Mouse (Mus musculus) testis, postnatal 10 days (tissue): ENCODE data around the gene Sh3d19.
A peak's percentile ranks its signal among the peaks of the same experiment; 100 is the strongest.
"Not testable (repeated sequence)": the region's sequence is repeated elsewhere in the genome, so short reads cannot be mapped to it uniquely, and the experiment has no call there.

Experiments used
- DNase-seq: peaks from one replicate; pipeline ENCODE4 v3.0.0; 2021; ENCODE audit warnings: low spot score

Sh3d19 gene

GRCm38 (mm10) chr3:86093213-86093845, 122.4 kb downstream of the Sh3d19 start:
- no peak for DNase-seq

GRCm38 (mm10) chr3:86093907-86094306, 123.0 kb downstream of the Sh3d19 start:
- DNase-seq: no peak

DNA sequence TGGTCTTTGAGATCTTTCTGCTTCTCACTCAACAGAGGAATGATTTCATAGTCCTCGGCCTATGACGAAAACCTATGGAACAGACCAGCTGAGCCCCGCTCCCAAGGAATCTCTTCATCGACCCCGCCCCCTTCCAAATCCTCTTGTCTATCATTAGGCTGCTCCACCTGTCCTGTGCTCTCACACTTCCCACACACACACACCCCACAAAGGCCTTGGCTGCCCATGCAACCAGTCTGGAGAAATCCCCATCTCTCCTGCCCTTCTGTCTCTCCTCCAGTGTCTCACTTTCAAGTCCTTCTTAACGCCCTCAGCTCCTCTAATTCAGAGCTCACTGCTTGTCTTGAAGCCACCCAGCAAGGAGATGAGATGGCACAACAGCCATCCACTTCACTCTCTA, 131.0 kb downstream of the Sh3d19 start:
- no peak for DNase-seq

DNA sequence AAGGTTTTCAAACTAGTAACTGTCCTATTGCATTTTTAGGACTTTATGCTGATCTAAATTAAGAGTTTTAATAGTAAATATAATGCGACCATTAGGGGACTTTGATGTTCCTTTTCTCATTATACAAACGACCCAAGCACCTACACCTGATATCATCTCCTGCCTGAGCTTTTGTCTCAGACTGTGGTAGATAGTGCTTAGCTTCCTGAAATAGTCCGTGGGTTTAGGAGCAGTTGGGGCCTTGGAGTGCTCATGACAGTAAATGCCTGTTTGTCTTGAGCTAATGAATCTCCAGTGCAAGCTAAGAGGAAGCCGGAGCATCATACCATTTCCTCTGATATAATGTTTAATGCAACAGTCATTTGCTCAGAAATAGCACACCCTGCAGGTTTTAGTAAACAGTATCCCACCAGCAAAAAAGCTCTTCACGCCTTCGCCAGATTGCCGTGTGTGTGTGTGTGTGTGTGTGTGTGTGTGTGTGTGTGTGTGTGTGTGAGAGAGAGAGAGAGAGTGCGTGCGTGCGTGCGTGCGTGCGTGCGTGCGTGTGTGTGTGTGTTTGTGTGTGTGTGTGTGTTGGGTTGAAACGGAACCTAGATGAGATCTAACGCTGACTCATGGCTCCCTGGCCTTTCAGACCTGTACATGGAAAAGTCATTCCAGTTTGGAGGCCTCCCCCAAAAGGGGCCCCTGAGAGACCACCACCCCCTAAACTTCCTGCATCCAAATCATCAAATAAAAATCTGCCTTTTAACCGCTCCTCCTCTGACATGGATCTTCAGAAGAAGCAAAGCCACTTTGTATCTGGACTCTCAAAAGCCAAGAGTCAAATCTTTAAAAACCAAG, 132.8 kb downstream of the Sh3d19 start:
- DNase-seq: no peak

DNA sequence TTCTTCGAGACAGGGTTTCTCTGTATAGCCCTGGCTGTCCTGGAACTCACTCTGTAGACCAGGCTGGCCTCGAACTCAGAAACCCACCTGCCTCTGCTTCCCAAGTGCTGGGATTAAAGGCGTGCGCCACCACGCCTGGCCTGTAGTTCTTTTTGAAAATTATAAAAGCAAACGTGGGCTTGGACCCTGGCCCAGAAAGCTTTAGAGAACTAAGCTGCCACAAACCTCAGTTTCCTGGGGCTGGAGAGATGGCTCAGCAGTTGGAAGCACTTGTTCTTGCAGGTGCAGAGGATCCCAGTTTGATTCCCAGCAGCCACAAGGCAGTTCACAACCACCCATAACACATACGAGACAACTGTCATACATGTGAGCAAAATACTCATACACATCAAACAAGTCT, 133.5 kb downstream of the Sh3d19 start:
- not testable (repeated sequence) for DNase-seq

- DNase-seq: no peak
These were observed 134.0 kb downstream of the Sh3d19 start for GRCm38 (mm10) chr3:86104909-86105308.

- DNase-seq: no peak
These were observed 135.2 kb downstream of the Sh3d19 start for GRCm38 (mm10) chr3:86106086-86106632.

- no peak for DNase-seq
These were observed 137.0 kb downstream of the Sh3d19 start for GRCm38 (mm10) chr3:86107637-86108539.

GRCm38 (mm10) chr3:86108576-86108975, 137.7 kb downstream of the Sh3d19 start:
- no peak for DNase-seq

- no peak for DNase-seq
These were observed 138.2 kb downstream of the Sh3d19 start for GRCm38 (mm10) chr3:86109099-86109498.

GRCm38 (mm10) chr3:86110077-86110476, 139.2 kb downstream of the Sh3d19 start:
- peak; percentile 54 for DNase-seq

DNA sequence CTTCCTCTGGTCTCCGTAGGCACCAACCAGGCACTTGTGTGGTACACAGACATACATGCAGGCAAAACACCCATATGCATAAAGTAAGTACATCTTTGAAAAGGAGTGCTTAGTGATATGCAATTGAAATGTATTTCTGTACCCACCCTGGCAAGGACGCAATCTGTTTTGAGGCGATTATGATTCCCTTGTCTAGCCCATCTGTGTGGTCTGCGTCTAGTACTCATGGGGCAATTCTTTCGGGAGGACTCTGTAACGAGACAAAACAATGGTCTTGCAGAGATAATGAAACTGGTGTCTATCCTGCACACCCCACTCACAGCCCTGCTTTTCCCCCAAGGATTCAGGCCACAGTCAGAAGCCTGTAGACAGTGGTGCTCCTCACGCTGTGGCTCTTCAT, 141.9 kb downstream of the Sh3d19 start:
- no peak for DNase-seq

DNA sequence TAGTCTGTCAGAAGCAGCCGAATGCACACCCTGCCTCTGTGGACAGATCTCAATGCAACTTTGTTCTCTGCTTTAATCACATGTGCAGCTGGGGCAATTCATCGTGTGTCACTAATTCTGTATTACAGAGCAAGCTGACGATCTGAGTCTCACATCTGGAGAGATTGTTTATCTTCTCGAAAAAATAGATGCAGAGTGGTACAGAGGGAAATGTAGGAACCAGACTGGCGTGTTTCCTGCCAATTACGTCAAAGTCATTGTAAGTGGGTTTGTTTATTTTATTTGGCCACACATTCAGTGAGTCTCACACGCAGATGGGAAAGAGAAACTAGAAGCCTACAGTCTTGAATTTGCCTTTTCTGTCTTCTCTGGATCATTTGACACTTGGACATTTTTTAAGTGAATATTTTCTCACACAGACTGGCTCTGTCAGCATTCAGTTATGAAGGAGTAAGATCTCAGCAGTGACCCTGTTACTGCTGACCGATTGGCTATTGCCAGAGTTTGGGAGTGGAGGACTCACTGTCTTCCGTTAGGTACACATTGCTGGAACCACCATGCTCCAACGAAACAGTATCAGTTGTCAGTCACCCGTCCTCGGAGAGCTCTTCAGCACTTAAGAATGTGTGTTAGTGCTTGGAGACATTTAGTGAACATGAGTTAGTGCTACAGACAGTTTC, 143.9 kb downstream of the Sh3d19 start:
- DNase-seq: no peak

DNA sequence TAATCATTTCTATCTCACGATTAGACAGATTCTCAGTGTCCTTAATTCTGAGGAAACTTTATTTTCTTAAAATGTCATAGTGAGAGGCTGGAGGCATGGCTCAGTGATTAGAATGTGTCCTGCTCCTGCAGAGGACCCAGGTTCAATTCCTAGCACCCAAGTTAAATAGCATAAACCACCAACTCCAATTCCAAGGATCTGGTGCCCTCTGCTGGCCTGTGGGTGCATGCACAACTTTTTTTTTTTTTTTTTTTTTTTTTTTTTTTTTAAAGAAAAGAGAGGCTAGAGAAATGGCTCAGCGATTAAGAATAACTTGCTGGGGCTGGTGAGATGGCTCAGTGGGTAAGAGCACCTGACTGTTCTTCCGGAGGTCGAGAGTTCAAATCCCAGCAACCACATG, 146.0 kb downstream of the Sh3d19 start:
- DNase-seq: no peak

- DNase-seq: no peak
These were observed 148.5 kb downstream of the Sh3d19 start for GRCm38 (mm10) chr3:86119237-86119932.

GRCm38 (mm10) chr3:86122156-86122555, 151.2 kb downstream of the Sh3d19 start:
- no peak for DNase-seq

GRCm38 (mm10) chr3:86123251-86123746, 152.4 kb downstream of the Sh3d19 start:
- DNase-seq: no peak

DNA sequence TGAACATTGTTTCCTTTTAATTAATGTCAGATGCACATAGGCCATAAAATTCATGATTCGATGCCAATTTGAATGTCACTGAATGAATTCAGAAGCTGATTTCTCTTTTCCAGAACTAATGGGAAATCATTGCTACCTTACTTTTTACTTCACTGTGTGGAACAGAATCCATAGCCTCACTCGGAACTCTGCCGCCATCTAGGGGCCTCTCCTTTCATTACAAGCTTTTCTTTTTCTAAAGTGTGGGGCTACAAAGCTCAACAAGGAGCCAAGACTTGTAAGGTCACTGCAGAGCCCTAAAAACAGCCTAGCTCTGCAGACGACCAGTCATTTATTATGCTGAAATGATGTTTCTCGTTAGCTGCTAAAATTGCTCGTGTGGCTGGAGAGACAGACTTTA, 158.8 kb downstream of the Sh3d19 start:
- peak; percentile 83 for DNase-seq

DNA sequence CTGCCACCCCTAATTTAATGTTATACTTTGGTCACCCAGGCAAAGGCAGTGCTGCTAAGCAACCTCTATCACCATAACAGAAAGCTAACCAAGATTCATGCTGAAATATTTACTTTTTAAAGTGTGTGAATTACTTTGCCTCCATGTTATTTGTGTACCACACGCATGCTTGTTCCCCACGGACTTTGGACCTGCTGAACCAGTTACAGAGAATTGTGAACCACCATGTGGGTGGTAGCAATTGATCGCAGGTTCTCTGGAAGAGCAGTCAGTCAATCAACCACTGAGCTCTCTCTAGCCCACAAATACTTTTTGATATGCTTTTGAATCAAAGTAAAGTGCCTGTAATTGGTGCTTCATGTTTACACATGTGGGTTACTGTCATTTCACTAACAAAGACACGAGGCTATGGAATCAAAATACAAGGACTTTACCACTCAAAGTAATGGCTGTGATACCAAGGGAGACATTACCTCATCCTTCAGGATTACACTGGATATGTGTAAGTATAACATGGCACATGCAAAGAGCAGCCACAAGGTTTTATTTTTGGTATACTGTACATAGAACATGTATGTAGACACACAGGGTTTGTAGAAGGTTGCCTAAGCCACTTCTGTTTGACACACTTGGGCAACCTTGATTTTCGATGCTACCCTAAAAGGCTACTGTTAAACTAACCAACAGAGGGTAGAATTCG, 164.2 kb downstream of the Sh3d19 start:
- no peak for DNase-seq

GRCm38 (mm10) chr3:86135886-86136563, 165.1 kb downstream of the Sh3d19 start:
- no peak for DNase-seq
